Mouse (Mus musculus) WW6 (cell line): Measurements from ENCODE around the gene Olfr447.
A peak's percentile ranks its signal among the peaks of the same experiment; 100 is the strongest.

Experiments
- DNase-seq: peaks from one replicate; pipeline ENCODE4 v3.0.0-alpha.2; 2013; ENCODE audit warnings: low read depth, low spot score

Olfr447 gene

DNA sequence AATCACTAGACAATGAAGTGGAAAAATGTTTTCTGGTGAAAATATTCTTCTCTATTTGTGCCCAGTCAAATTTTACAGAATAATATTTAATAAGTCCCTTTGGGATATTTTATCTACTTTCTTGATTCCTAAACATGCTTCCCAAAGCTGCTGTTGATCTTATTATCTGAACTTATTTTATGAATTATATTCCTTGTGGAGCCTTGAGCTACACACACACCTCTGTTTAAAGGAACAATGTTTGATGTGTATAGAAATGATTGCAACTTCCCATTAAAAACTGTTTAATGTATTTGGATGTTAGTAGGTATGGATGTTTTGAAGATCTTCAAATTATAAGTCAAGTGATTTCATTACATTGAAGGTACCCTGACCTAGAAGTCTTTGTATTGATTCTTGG lies at the start of gene Olfr447:
Gene Olfr447, plus strand, starts transcription at position 301 of the 400 bp plus-strand sequence.
- no peak for DNase-seq

DNA sequence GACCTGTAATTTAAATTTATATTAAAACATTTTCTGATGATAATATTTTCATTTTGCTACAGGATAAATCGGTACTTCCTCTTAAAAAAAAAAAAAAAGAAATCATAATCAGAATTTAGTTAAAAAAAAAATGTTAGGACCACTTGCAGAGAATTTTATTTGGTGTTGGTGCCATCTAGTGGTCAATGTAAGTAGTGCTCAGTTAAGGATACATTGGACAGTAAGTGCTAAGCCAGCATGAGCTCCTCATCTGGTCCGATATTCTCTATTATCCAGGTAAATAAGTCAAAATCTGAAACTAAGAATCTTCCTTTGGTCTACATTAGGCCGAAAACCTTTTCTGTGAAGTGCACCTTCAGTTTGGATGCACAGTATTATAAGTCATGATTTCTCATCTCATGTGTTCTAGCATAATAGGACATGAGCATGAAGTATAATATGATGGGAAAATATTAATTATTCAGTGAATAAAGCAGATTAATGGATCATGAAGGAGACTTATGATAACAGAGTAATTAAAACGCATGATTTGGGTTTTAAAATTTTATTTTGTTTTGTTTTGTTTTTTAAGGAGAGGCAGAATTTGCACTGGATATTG lies 48.4 kb upstream of the Olfr447 start:
- DNase-seq = peak; percentile 11

DNA sequence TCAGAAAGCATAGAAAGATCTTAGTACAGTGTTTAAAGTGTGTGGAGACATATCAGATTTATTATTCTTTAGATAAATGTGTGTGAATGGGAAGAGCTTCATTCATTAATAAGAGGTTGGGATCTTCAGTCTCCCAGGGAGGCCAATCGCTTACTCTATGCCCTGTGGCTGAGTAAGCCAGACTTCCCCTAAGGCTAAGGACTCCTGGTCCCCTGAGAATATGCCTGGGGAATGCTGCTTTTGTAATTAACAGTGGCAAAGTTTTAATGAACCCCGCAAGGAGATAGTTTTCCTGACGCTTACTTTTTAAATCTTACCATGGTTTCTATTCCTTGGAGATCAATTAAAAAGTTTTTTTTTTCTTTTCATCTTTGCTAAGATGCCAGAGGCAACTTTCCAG lies 39.0 kb upstream of the Olfr447 start:
- DNase-seq = no peak

DNA sequence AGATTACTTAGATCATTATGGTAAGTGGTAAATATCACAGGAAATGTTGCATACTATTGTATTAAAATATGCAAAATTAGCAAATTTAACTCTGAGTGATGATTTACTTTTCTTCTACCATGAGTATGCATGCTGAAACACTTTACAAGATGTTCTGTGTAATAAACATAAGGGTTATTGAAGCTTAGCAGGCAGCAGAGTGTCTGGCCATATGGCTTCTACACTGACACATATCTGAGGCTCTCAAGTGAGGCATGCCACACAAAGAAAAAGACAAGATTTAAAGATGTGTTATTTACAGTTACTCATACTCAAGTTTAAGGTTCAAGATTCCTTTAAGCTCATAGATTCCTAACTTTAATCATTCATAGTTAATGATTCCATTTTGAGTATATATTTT lies 32.4 kb upstream of the Olfr447 start:
- no peak for DNase-seq

GRCm38 (mm10) chr6:42890141-42890540 lies 18.5 kb upstream of the Olfr447 start, which contains the start of gene Olfr448:
Gene Olfr448, plus strand, starts transcription at chr6:42890441.
- DNase-seq = no peak

DNA sequence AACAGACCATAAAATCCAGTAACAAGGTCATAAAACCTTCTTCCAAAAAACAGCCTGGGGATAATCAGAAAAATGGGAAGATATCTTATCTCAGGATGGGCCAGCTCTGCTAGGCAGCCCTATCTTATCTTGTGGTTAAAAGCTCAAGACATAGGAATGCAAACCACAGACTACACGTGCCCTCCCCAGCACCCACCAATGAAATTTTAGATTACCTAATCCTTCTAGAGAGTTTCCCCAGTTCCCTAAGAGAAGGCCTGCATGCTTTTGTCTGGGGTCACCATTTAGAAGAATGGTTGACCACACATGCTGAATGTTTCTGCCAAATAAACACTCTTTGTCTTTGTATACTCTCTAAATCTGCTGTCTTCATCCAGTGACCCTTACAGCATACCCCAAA lies 8.3 kb upstream of the Olfr447 start:
- DNase-seq = no peak

DNA sequence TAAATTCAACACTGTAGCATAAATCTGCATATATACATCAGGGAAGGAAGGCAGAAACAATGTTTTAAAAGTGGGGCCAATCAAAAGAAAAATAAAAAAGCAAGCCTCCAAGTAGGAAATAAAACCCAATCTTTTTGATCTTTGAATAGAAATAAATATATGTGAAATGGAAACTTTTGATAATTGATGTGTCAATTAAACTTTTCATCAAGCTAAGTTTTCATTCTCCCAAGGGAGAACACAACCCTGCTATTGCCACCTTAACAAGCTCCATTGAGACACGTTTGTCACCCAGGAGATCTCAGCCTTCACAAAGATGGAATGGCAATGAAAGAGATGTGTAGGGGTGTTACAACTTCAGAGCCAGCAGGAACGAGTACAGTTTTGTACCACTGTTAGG lies 12.4 kb downstream of the Olfr447 start, which contains the start of gene Olfr446:
Gene Olfr446, plus strand, starts transcription at position 301 of the 400 bp plus-strand sequence.
- no peak for DNase-seq

DNA sequence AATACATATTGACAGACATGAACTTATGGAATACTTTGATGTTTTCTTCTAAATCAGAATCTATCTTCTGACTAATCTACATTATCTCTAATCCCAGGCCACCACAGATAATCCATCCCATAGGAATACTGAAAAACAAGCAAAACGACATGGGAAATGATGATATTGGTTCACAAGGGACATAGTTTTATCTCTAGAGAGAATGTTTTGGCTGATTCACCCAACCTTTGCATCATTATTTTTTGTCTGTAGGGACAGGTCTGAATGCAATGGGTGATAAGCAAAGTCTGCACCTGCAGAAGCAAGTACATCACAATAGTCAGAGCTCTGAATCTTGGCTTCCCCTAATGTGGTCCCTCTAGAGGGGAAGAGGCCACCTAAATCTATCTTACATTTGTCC lies 40.1 kb downstream of the Olfr447 start, which contains the start of gene Olfr444:
Gene Olfr444, plus strand, starts transcription at position 301 of the 400 bp plus-strand sequence.
- DNase-seq = no peak
